Mouse (Mus musculus) forebrain, embryonic 13.5 days (tissue): Measurements from ENCODE around the gene Lce1a2. TPM values are rescaled to one million over a fixed set of nuclear protein-coding genes. Genes with fewer than 3 reads are reported as not detected.
A peak's percentile ranks its signal among the peaks of the same experiment; 100 is the strongest.

ENCODE experiments used
- ATAC-seq: fragments of 200-750 bp; cut with Nextera tagmentation; 2 replicates; pipeline ENCODE4 v1.8.0; 2017
- H3K27ac ChIP-seq: fragments of 300-500 bp; sonication (generic); 2 replicates; pipeline ENCODE4 v1.5.1; 2015; ENCODE audit warnings: inconsistent platforms, mild to moderate bottlenecking, moderate library complexity
- H3K27me3 ChIP-seq: fragments of 300-500 bp; sonication (generic); 2 replicates; pipeline ENCODE4 v1.6.1; 2015; ENCODE audit warnings: mild to moderate bottlenecking, inconsistent platforms
- H3K36me3 ChIP-seq: fragments of 300-500 bp; sonication (generic); 2 replicates; pipeline ENCODE4 v1.6.1; 2015; ENCODE audit warnings: mild to moderate bottlenecking, inconsistent platforms; ENCODE audit not compliant: poor library complexity, severe bottlenecking
- H3K4me1 ChIP-seq: fragments of 300-500 bp; sonication (generic); 2 replicates; pipeline ENCODE4 v1.6.1; 2015; ENCODE audit warnings: inconsistent platforms
- H3K4me2 ChIP-seq: fragments of 300-500 bp; sonication (generic); 2 replicates; pipeline ENCODE4 v1.6.1; 2015; ENCODE audit warnings: inconsistent platforms, mild to moderate bottlenecking, moderate library complexity
- H3K4me3 ChIP-seq: fragments of 300-500 bp; sonication (generic); 2 replicates; pipeline ENCODE4 v1.5.1; 2015; ENCODE audit warnings: mild to moderate bottlenecking, inconsistent platforms
- H3K9ac ChIP-seq: fragments of 300-500 bp; sonication (generic); 2 replicates; pipeline ENCODE4 v1.6.1; 2015; ENCODE audit warnings: mild to moderate bottlenecking, inconsistent platforms
- H3K9me3 ChIP-seq: fragments of 300-500 bp; sonication (generic); replicated peaks from 2 replicates; pipeline ENCODE4 v1.6.1; 2016; ENCODE audit warnings: inconsistent platforms
- WGBS: fragments of 180-500 bp; shearing (Covaris S2); methylation state at CpG from one replicate; pipeline ENCODE4 v1.1.7; 2015; 5-methylcytosine and 5-hydroxymethylcytosine counted together
- polyA plus RNA-seq: library from polyadenylated mRNA; unstranded; fragments of >200 nt; fragmentation: Nextera tagmentation; extraction: Ambion mirVana; gene quantifications from 2 replicates; pipeline ENCODE4 v1.2.1, GENCODE M21; 2015

Lce1a2 gene
- polyA plus RNA-seq, 1 experiment from 2014 or later: not detected

DNA sequence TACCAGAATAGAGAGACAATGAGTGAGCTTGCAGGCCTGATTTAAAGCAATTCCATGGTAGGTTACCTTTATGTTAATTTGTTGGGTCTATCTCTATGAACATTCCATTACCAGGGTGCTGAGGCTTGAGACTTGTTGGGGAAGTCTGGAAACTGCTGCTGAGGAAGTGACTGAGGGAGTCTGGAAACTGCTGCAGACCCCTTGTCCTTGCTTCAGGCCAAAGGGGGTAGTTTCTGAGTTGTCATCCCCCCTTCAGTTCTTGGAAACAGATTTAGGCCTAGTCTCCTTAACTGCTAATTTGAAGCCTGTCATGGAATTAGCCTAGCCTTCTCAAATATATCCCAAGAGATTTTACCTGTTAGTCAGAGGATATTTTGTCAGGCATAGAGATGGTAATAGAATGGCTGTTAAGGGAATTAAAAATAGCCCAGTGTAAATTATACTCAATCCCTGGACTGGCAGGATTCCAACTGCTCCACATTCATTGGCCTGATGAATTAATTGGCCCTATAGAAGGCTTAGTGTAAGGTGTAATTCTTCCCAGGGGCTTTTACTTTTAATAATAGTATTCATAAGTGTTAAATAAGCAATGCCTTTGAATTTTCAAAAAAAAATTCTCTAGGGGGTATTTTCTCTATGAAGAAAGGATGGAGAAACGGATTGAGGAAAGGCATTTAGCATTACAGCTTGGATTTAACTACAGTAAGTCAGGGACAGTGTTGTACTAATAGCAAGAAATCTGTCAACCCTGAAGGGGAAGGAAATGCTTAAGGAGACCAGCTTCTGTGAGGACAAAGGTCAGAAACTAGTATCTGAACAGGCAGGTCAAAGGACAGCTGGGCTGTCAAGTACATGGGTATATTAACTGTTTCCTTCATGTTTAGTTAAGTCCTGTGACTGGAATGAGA is 32.1 kb downstream of the Lce1a2 start:
- no peaks in the 10 kb centered on the region for H3K9me3 ChIP-seq
- no peaks in the 10 kb centered on the region for H3K27me3 ChIP-seq
- peak; percentile 68; the same call in 1 of the 2 replicates for ATAC-seq
- no peaks in the 10 kb centered on the region for H3K36me3 ChIP-seq
- peaks cover 8% of the 10 kb centered on the region; the same call in 1 of the 2 replicates for H3K4me1 ChIP-seq
- 18% methylated on average over 1 of the region's 1 CpGs for WGBS
- H3K27ac ChIP-seq: no peak overlapping the region
- no peak overlapping the region for H3K4me3 ChIP-seq
- no peak overlapping the region for H3K4me2 ChIP-seq
- H3K9ac ChIP-seq: no peak overlapping the region

DNA sequence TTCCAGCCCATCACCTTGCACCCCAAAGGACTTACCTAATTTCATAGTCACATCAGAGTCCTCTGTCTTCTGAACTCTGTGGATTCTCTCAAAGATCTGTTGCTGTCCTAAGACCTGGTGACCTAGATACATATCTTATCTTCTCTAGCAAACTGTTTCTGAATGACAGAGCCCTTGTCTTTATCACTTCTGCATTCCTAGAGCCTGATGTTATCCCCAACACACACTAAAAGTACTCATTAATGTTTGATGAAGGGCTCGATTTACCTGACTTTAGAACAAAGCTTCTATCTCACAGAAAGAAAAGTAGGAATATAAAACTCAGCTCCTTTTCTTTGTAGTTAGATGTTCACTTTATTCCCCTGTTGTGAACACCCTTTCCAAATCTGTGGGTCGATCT is 48.6 kb downstream of the Lce1a2 start, which contains the start of gene Lce6a:
Lce6a (minus strand) TSS at position 101 of the 400 bp plus-strand sequence.
- Histone ChIP-seq H3K9ac (no peak within 1 kb of the TSS), H3K36me3 (no peaks in the 10 kb centered on the region)
- WGBS: 85% methylated on average over 2 of the region's 2 CpGs

More for the DNA sequence above, 48.6 kb downstream of the Lce1a2 start, which contains the start of gene Lce6a:
- Histone ChIP-seq H3K27me3 (no peaks in the 10 kb centered on the region), H3K9me3 (no peaks in the 10 kb centered on the region), H3K27ac (no peak within 1 kb of the TSS), H3K4me3 (no peak within 1 kb of the TSS), H3K4me2 (no peak within 1 kb of the TSS), H3K4me1 (no peaks in the 10 kb centered on the region)
- no peak for ATAC-seq

Other genes starting within 250 kb of the Lce1a2 start
- gene Gm9774, start 240.9 kb downstream of the Lce1a2 start, polyA plus RNA-seq: 10.3 and 12.2 TPM in 2 replicates
- gene Sprr2k, start 237.7 kb downstream of the Lce1a2 start, polyA plus RNA-seq: not detected in 2 replicates
- not detected in 2 replicates for gene Sprr1b, start 231.5 kb downstream of the Lce1a2 start, polyA plus RNA-seq
- gene Sprr3, start 211.6 kb downstream of the Lce1a2 start, polyA plus RNA-seq: not detected in 2 replicates
- gene Sprr1a, start 184.4 kb downstream of the Lce1a2 start, polyA plus RNA-seq: not detected in 2 replicates
- not detected in 2 replicates for gene Sprr4, start 169.8 kb downstream of the Lce1a2 start, polyA plus RNA-seq
- not detected in 2 replicates for gene 2310046K23Rik, start 135.8 kb downstream of the Lce1a2 start, polyA plus RNA-seq
- gene Ivl, start 96.6 kb downstream of the Lce1a2 start, polyA plus RNA-seq: not detected in 2 replicates
- gene Smcp, start 81.3 kb downstream of the Lce1a2 start, polyA plus RNA-seq: not detected in 2 replicates
- gene 2210017I01Rik, start 62.8 kb downstream of the Lce1a2 start, polyA plus RNA-seq: not detected in 2 replicates
- not detected in 2 replicates for gene Lce6a, start 48.7 kb downstream of the Lce1a2 start, polyA plus RNA-seq
- gene Lce1a1, start 22.0 kb downstream of the Lce1a2 start, polyA plus RNA-seq: not detected in 2 replicates
- not detected in 2 replicates for gene Lce1b, start 13.4 kb downstream of the Lce1a2 start, polyA plus RNA-seq
- gene Lce1c, start 8.9 kb upstream of the Lce1a2 start, polyA plus RNA-seq: not detected in 2 replicates
- gene Lce1d, start 16.9 kb upstream of the Lce1a2 start, polyA plus RNA-seq: not detected in 2 replicates
- gene Lce1e, start 38.8 kb upstream of the Lce1a2 start, polyA plus RNA-seq: not detected in 2 replicates
- not detected in 2 replicates for gene Lce1f, start 50.0 kb upstream of the Lce1a2 start, polyA plus RNA-seq
- gene Gm38119, start 68.8 kb upstream of the Lce1a2 start, polyA plus RNA-seq: not detected in 2 replicates
- gene Lce1g, start 82.0 kb upstream of the Lce1a2 start, polyA plus RNA-seq: not detected in 2 replicates
- not detected in 2 replicates for gene Lce1h, start 94.8 kb upstream of the Lce1a2 start, polyA plus RNA-seq
- not detected in 2 replicates for gene Lce1i, start 108.6 kb upstream of the Lce1a2 start, polyA plus RNA-seq
- gene Lce1j, start 120.2 kb upstream of the Lce1a2 start, polyA plus RNA-seq: not detected in 2 replicates
- not detected in 2 replicates for gene Lce1k, start 137.6 kb upstream of the Lce1a2 start, polyA plus RNA-seq
- gene Kprp, start 156.9 kb upstream of the Lce1a2 start, polyA plus RNA-seq: not detected in 2 replicates
- gene Lce1l, start 181.0 kb upstream of the Lce1a2 start, polyA plus RNA-seq: not detected in 2 replicates
- not detected in 2 replicates for gene 2310050C09Rik, start 199.9 kb upstream of the Lce1a2 start, polyA plus RNA-seq